Mouse (Mus musculus) heart, embryonic 13.5 days (tissue): ENCODE measurements around the gene Snrnp35. TPM values are rescaled to one million over a fixed set of nuclear protein-coding genes. Genes with fewer than 3 reads are reported as not detected.
A peak's percentile ranks its signal among the peaks of the same experiment; 100 is the strongest.

ENCODE experiments used
- ATAC-seq: fragments of 200-750 bp; cut with Nextera tagmentation; 2 replicates; pipeline ENCODE4 v1.8.0; 2017; ENCODE audit warnings: moderate TSS enrichment; ENCODE audit not compliant: insufficient number of reproducible peaks, low FRiP score, low TSS enrichment; ENCODE audit errors: extremely low read depth
- H3K27ac ChIP-seq: fragments of 300-500 bp; sonication (generic); replicated peaks from 2 replicates; pipeline ENCODE4 v1.5.1; 2015; ENCODE audit warnings: moderate library complexity, mild to moderate bottlenecking, inconsistent platforms
- H3K27me3 ChIP-seq: fragments of 300-500 bp; sonication (generic); replicated peaks from 2 replicates; pipeline ENCODE4 v1.6.1; 2015; ENCODE audit warnings: mild to moderate bottlenecking, inconsistent platforms
- H3K36me3 ChIP-seq: fragments of 300-500 bp; sonication (generic); 2 replicates; pipeline ENCODE4 v1.6.1; 2015; ENCODE audit warnings: mild to moderate bottlenecking, inconsistent platforms
- H3K4me1 ChIP-seq: fragments of 300-500 bp; sonication (generic); 2 replicates; pipeline ENCODE4 v1.6.1; 2015; ENCODE audit warnings: inconsistent platforms
- H3K4me2 ChIP-seq: fragments of 300-500 bp; sonication (generic); 2 replicates; pipeline ENCODE4 v1.6.1; 2015; ENCODE audit warnings: inconsistent platforms, mild to moderate bottlenecking, moderate library complexity
- H3K4me3 ChIP-seq: fragments of 300-500 bp; sonication (generic); 2 replicates; pipeline ENCODE4 v1.5.1; 2015; ENCODE audit warnings: moderate library complexity, mild to moderate bottlenecking, inconsistent platforms
- H3K9ac ChIP-seq: fragments of 300-500 bp; sonication (generic); 2 replicates; pipeline ENCODE4 v1.6.1; 2015; ENCODE audit warnings: inconsistent platforms, mild to moderate bottlenecking, moderate library complexity
- H3K9me3 ChIP-seq: fragments of 300-500 bp; sonication (generic); 2 replicates; pipeline ENCODE4 v1.6.1; 2016; ENCODE audit warnings: inconsistent platforms
- WGBS: fragments of 180-500 bp; shearing (Covaris S2); methylation state at CpG from one replicate; pipeline ENCODE4 v1.1.7; 2015; ENCODE audit warnings: mixed read lengths; 5-methylcytosine and 5-hydroxymethylcytosine counted together
- polyA plus RNA-seq: library from polyadenylated mRNA; unstranded; fragments of >200 nt; fragmentation: Nextera tagmentation; extraction: Ambion mirVana; gene quantifications from 2 replicates; pipeline ENCODE4 v1.2.1, GENCODE M21; 2015

Snrnp35 gene
- polyA plus RNA-seq, 1 experiment from 2014 or later = 22.9 TPM

GRCm38 (mm10) chr5:124528791-124529190 lies 45.9 kb downstream of the Snrnp35 start:
- Histone ChIP-seq H3K4me3 (peak overlapping the region; percentile 89), H3K9ac (peak overlapping the region; percentile 92), H3K27ac (peak overlapping the region; percentile 91), H3K9me3 (no peaks in the 10 kb centered on the region), H3K4me2 (peak overlapping the region; percentile 92), H3K27me3 (no peaks in the 10 kb centered on the region), H3K36me3 (peaks cover 30% of the 10 kb centered on the region), H3K4me1 (peaks cover 42% of the 10 kb centered on the region)
- ATAC-seq = no peak
- WGBS = 24% methylated on average over 9 of the region's 9 CpGs

GRCm38 (mm10) chr5:124529191-124529651 lies 46.3 kb downstream of the Snrnp35 start:
- Histone ChIP-seq H3K36me3 (peaks cover 28% of the 10 kb centered on the region), H3K27me3 (no peaks in the 10 kb centered on the region), H3K9ac (peak overlapping the region; percentile 92), H3K9me3 (no peaks in the 10 kb centered on the region), H3K27ac (peak overlapping the region; percentile 91), H3K4me3 (peak overlapping the region; percentile 89), H3K4me1 (peaks cover 42% of the 10 kb centered on the region), H3K4me2 (peak overlapping the region; percentile 92)
- no peak for ATAC-seq
- WGBS = 20% methylated on average over 8 of the region's 8 CpGs

GRCm38 (mm10) chr5:124529697-124530096 lies 46.8 kb downstream of the Snrnp35 start:
- 44% methylated on average over 8 of the region's 8 CpGs for WGBS
- H3K27ac ChIP-seq = peak overlapping the region; percentile 91
- peak overlapping the region; percentile 92 for H3K9ac ChIP-seq
- H3K4me2 ChIP-seq = peak overlapping the region; percentile 92
- H3K27me3 ChIP-seq = no peaks in the 10 kb centered on the region
- H3K9me3 ChIP-seq = no peaks in the 10 kb centered on the region
- H3K4me3 ChIP-seq = peak overlapping the region; percentile 89
- ATAC-seq = no peak
- H3K4me1 ChIP-seq = peaks cover 42% of the 10 kb centered on the region
- peaks cover 23% of the 10 kb centered on the region for H3K36me3 ChIP-seq

- Histone ChIP-seq H3K4me3 (peak within 1 kb of the TSS; percentile 89), H3K9me3 (no peaks in the 10 kb centered on the region), H3K27me3 (no peaks in the 10 kb centered on the region), H3K4me2 (peak within 1 kb of the TSS; percentile 92), H3K4me1 (peaks cover 42% of the 10 kb centered on the region), H3K36me3 (peaks cover 14% of the 10 kb centered on the region), H3K27ac (peak within 1 kb of the TSS; percentile 91), H3K9ac (peak within 1 kb of the TSS; percentile 92)
- WGBS = under 1% methylated on average over 94 of the region's 96 CpGs
- ATAC-seq = peak; percentile 76
Observed at GRCm38 (mm10) chr5:124530655-124531582, 48.0 kb downstream of the Snrnp35 start, which contains the start of gene Rilpl1. Gene Rilpl1, minus strand, starts transcription at chr5:124531391.

- Histone ChIP-seq H3K9me3 (no peaks in the 10 kb centered on the region), H3K36me3 (peaks cover 7% of the 10 kb centered on the region), H3K4me3 (peak overlapping the region; percentile 89), H3K9ac (peak overlapping the region; percentile 92), H3K4me2 (peak overlapping the region; percentile 92), H3K27ac (peak overlapping the region; percentile 91), H3K27me3 (no peaks in the 10 kb centered on the region), H3K4me1 (peaks cover 43% of the 10 kb centered on the region)
- 14% methylated on average over 14 of the region's 14 CpGs for WGBS
- ATAC-seq = peak; percentile 16; the same call in 1 of the 2 replicates
Observed at GRCm38 (mm10) chr5:124531583-124531930, 48.6 kb downstream of the Snrnp35 start.

- Histone ChIP-seq H3K36me3 (peaks cover under 1% of the 10 kb centered on the region; the same call in 1 of the 2 replicates), H3K4me3 (no peak overlapping the region), H3K27me3 (no peaks in the 10 kb centered on the region), H3K9ac (no peak overlapping the region), H3K4me1 (peaks cover 50% of the 10 kb centered on the region), H3K27ac (peak overlapping the region; percentile 91), H3K9me3 (no peaks in the 10 kb centered on the region), H3K4me2 (no peak overlapping the region; the same call in 1 of the 2 replicates)
- ATAC-seq = 0 out of 2 replicates have a peak, but pooled peaks have one; percentile 9
- 33% methylated on average over 7 of the region's 7 CpGs for WGBS
Observed at GRCm38 (mm10) chr5:124532451-124532850, 49.5 kb downstream of the Snrnp35 start.

GRCm38 (mm10) chr5:124535016-124535415 lies 52.1 kb downstream of the Snrnp35 start:
- no peak overlapping the region; the same call in 1 of the 2 replicates for H3K9ac ChIP-seq
- no peak overlapping the region for H3K4me2 ChIP-seq
- no peaks in the 10 kb centered on the region for H3K36me3 ChIP-seq
- no peaks in the 10 kb centered on the region for H3K9me3 ChIP-seq
- 43% methylated on average over 5 of the region's 5 CpGs for WGBS
- H3K27me3 ChIP-seq = no peaks in the 10 kb centered on the region
- H3K4me1 ChIP-seq = peaks cover 28% of the 10 kb centered on the region
- no peak for ATAC-seq
- H3K4me3 ChIP-seq = no peak overlapping the region
- no peak overlapping the region for H3K27ac ChIP-seq

- Histone ChIP-seq H3K4me3 (peak overlapping the region; percentile 31), H3K9ac (peak overlapping the region; percentile 78), H3K9me3 (no peaks in the 10 kb centered on the region), H3K4me2 (peak overlapping the region; percentile 61), H3K27me3 (no peaks in the 10 kb centered on the region), H3K36me3 (no peaks in the 10 kb centered on the region), H3K4me1 (peaks cover 22% of the 10 kb centered on the region), H3K27ac (peak overlapping the region; percentile 61)
- ATAC-seq = no peak
- whole genome bisulfite sequencing = 4% methylated on average over 17 of the region's 17 CpGs
Observed at GRCm38 (mm10) chr5:124536776-124537175, 53.8 kb downstream of the Snrnp35 start.

GRCm38 (mm10) chr5:124538813-124539792 lies 56.2 kb downstream of the Snrnp35 start:
- Histone ChIP-seq H3K4me3 (no peak overlapping the region), H3K36me3 (peaks cover 17% of the 10 kb centered on the region), H3K27me3 (no peaks in the 10 kb centered on the region), H3K4me2 (no peak overlapping the region), H3K9me3 (no peaks in the 10 kb centered on the region), H3K27ac (no peak overlapping the region), H3K4me1 (peaks cover 26% of the 10 kb centered on the region), H3K9ac (no peak overlapping the region)
- 79% methylated on average over 16 of the region's 16 CpGs for WGBS
- ATAC-seq = no peak

GRCm38 (mm10) chr5:124539905-124540304 lies 57.0 kb downstream of the Snrnp35 start:
- peak overlapping the region; percentile 96 for H3K9ac ChIP-seq
- H3K4me1 ChIP-seq = peaks cover 27% of the 10 kb centered on the region
- peaks cover 25% of the 10 kb centered on the region for H3K36me3 ChIP-seq
- peak overlapping the region; percentile 98 for H3K4me3 ChIP-seq
- peak overlapping the region; percentile 65 for H3K4me2 ChIP-seq
- ATAC-seq = no peak
- no peaks in the 10 kb centered on the region for H3K9me3 ChIP-seq
- 72% methylated on average over 4 of the region's 4 CpGs for WGBS
- H3K27ac ChIP-seq = peak overlapping the region; percentile 90; the same call in 1 of the 2 replicates
- no peaks in the 10 kb centered on the region for H3K27me3 ChIP-seq
